Mouse (Mus musculus) limb, embryonic 12.5 days (tissue): Measurements from ENCODE around the gene Clec4g. TPM values are rescaled to one million over a fixed set of nuclear protein-coding genes. Genes with fewer than 3 reads are reported as not detected.

Source experiments
- ATAC-seq: fragments of 200-750 bp; cut with Nextera tagmentation; 2 replicates; pipeline ENCODE4 v1.8.0; 2017; ENCODE audit warnings: low read depth, moderate TSS enrichment; ENCODE audit not compliant: insufficient number of reproducible peaks, insufficient read depth, low FRiP score, low TSS enrichment
- H3K27ac ChIP-seq: fragments of 300-500 bp; sonication (generic); 2 replicates; pipeline ENCODE4 v1.5.1; 2016; ENCODE audit warnings: mild to moderate bottlenecking, moderate library complexity
- H3K27me3 ChIP-seq: fragments of 300-500 bp; sonication (generic); 2 replicates; pipeline ENCODE4 v1.6.1; 2016; ENCODE audit warnings: mild to moderate bottlenecking, moderate library complexity
- H3K36me3 ChIP-seq: fragments of 300-500 bp; sonication (generic); 2 replicates; pipeline ENCODE4 v1.6.1; 2016; ENCODE audit warnings: mild to moderate bottlenecking, moderate library complexity
- H3K4me1 ChIP-seq: fragments of 300-500 bp; sonication (generic); replicated peaks from 2 replicates; pipeline ENCODE4 v1.6.1; 2016
- H3K4me2 ChIP-seq: fragments of 300-500 bp; sonication (generic); 2 replicates; pipeline ENCODE4 v1.6.1; 2016; ENCODE audit warnings: mild to moderate bottlenecking, moderate library complexity
- H3K4me3 ChIP-seq: fragments of 300-500 bp; sonication (generic); replicated peaks from 2 replicates; pipeline ENCODE4 v1.5.1; 2016; ENCODE audit warnings: mild to moderate bottlenecking
- H3K9ac ChIP-seq: fragments of 300-500 bp; sonication (generic); replicated peaks from 2 replicates; pipeline ENCODE4 v1.6.1; 2016; ENCODE audit warnings: mild to moderate bottlenecking, moderate library complexity
- H3K9me3 ChIP-seq: fragments of 300-500 bp; sonication (generic); 2 replicates; pipeline ENCODE4 v1.6.1; 2016; ENCODE audit warnings: mild to moderate bottlenecking, moderate library complexity
- WGBS: fragments of 180-500 bp; shearing (Covaris S2); methylation state at CpG from one replicate; pipeline ENCODE4 v1.1.7; 2016; 5-methylcytosine and 5-hydroxymethylcytosine counted together
- polyA plus RNA-seq: library from polyadenylated mRNA; unstranded; fragments of >200 nt; fragmentation: Nextera tagmentation; extraction: Ambion mirVana; gene quantifications from 2 replicates; pipeline ENCODE4 v1.2.1, GENCODE M21; 2016

Clec4g gene
- polyA plus RNA-seq, 1 experiment from 2014 or later, result not detected

DNA sequence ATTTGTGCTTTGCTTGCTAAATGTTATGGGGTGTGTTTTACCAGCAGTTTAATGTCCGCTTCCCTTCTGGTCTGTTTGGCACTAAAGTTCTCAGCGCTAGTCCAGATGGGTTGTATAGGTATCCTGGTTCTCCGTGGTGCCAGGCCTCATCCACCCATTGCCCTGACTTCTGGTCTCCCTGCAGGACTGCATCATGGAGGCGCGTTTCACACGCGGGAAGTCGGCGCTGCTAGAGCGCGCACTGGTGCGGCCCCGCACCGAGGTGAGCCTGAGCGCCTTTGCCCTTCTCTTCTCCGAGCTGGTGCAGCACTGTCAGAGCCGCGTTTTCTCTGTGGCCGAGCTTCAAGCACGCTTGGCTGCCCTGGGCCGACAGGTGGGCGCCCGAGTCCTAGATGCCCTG, 41.6 kb downstream of the Clec4g start:
- Histone ChIP-seq H3K9ac (no peak overlapping the region), H3K4me2 (no peak overlapping the region), H3K27me3 (no peaks in the 10 kb centered on the region), H3K27ac (no peak overlapping the region), H3K4me1 (peaks cover 16% of the 10 kb centered on the region; the same call in 1 of the 2 replicates), H3K4me3 (no peak overlapping the region), H3K9me3 (no peaks in the 10 kb centered on the region), H3K36me3 (peaks cover 39% of the 10 kb centered on the region)
- 96% methylated on average over 23 of the region's 23 CpGs for WGBS
- ATAC-seq, result no peak

DNA sequence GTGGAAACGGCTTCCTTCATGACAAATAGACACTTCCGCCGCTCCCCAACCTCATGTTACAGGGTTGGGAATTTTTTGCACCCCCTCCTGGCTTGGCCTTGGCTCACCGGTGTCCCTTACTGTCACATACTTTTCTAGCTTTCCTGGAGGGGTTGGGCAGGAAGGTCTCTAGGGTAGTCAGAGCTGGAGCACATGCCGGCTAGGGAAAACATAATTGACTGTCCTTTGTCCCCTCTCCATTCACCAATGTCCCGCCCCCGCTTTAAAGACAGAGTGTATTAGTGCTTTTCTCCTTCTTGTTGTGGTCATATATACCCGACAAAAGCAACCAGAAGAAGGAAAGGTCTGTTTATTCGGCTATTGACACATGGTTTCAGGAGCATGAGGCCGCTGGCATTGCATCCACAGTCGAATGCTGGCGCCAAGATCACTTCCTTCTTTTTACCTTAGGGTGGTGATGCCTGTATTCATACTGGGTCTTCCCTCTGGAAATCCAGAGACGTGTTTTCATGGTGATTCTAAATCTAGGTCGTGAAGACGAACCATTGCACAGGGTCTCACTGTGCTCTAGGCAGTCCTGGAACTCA, 43.4 kb downstream of the Clec4g start:
- H3K4me3 ChIP-seq, result peak overlapping the region; percentile 86
- H3K4me2 ChIP-seq, result peak overlapping the region; percentile 82
- no peak for ATAC-seq
- no peaks in the 10 kb centered on the region for H3K9me3 ChIP-seq
- 7% methylated on average over 15 of the region's 15 CpGs for WGBS
- no peaks in the 10 kb centered on the region for H3K27me3 ChIP-seq
- peak overlapping the region; percentile 90 for H3K27ac ChIP-seq
- peaks cover 36% of the 10 kb centered on the region for H3K36me3 ChIP-seq
- H3K4me1 ChIP-seq, result peaks cover 21% of the 10 kb centered on the region; the same call in 1 of the 2 replicates
- H3K9ac ChIP-seq, result peak overlapping the region; percentile 95

DNA sequence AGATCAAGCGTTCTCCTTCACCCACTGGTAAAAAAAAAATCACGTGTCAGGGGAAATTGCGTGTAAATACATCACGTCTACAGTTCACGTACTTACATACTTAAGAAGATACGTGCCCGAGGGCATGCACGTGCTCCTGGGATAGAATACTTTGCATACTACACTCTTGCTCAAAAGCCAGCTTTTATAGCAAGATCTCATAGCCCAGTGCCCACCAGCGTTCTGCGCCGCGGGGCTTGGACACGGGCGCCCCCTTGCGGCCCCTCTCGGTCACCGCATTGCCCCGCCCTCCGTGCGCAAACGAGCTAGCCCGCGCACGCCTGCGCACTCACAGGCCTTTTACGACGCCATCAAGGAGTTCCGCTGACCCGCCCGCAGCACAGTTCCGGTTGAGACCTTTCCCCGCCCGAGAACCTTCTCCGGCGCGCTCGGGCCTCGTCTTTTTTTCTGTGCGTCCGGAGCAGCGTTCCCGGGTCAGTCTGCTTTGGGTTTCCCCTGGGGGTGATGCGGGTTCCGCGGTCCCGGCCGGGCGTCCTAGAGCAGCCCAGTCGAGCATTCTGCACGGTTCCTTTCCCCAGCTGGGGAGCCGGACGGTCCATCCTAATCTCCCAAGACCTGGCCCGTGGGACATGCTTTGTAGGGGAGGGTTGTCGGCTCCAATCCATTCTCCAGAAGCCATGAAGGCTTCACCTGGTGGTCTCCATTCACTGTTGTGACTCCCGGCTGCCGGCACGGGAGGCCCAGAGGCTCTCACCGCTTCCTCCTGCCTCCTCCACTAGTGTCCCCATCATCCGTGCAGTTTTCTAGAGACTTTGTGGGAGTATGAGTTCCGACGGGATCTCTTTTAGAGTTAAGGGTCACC, 44.1 kb downstream of the Clec4g start, which contains the start of gene Trappc5:
TSS of gene Trappc5 (plus strand) at position 169 of the 862 bp plus-strand sequence.
- Histone ChIP-seq H3K4me3 (peak within 1 kb of the TSS; percentile 86), H3K36me3 (peaks cover 30% of the 10 kb centered on the region), H3K27me3 (no peaks in the 10 kb centered on the region), H3K27ac (peak within 1 kb of the TSS; percentile 90), H3K4me2 (peak within 1 kb of the TSS; percentile 82), H3K9me3 (no peaks in the 10 kb centered on the region), H3K9ac (peak within 1 kb of the TSS; percentile 95), H3K4me1 (peaks cover 21% of the 10 kb centered on the region; the same call in 1 of the 2 replicates)
- 1% methylated on average over 61 of the region's 61 CpGs for WGBS
- ATAC-seq, result peak; percentile 83

DNA sequence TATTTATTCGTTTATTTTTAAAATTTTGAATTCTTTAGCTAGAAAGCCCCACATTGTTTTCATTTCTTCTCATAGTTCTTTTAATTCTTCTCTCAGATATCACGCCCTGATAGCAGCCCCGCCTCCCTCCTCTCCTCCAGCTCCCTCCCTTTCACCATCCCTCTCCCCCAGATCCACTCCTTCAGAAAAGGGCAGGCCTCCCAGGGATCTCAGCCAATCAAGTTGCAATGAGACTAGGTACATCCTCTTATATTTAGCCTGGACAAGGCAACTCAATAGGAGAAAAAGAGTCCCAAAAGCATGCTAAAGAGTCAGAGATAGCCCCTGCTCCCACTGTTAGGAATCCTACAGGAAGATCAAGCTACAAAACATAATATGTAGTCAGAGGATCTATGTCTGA, 45.8 kb downstream of the Clec4g start:
- H3K27me3 ChIP-seq, result no peaks in the 10 kb centered on the region
- no peak overlapping the region for H3K4me3 ChIP-seq
- peaks cover 21% of the 10 kb centered on the region; the same call in 1 of the 2 replicates for H3K4me1 ChIP-seq
- no peak overlapping the region for H3K4me2 ChIP-seq
- ATAC-seq, result no peak
- H3K27ac ChIP-seq, result no peak overlapping the region
- no peaks in the 10 kb centered on the region for H3K9me3 ChIP-seq
- peaks cover 13% of the 10 kb centered on the region for H3K36me3 ChIP-seq
- 47% methylated on average over 3 of the region's 3 CpGs for WGBS
- H3K9ac ChIP-seq, result no peak overlapping the region

DNA sequence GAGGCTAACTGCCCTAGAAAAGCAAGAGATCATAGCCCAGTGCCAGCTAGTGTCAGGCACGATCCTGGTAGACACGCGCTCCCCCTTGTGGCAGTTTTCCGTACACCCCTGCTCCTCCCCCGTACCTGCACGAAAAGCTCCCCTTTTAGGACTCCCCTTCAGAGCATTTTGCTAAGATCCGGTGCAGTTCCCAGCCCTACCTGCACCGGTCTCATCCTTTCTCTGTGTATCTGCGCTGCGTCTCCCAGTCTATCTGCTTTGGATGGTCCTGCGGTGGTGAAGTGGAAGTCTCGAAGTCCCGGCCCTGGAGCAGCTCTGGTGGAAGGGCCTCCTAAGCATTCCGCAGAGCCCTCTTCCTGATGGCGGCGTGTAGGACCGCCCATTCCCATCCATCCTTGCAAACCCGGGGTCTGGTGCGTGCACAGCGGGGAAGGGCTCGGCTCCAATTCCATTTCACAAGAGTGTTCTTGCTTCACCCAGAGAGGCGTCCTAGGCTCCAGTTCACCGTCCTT, 48.4 kb downstream of the Clec4g start, which contains the start of gene Fcor:
TSS of gene Fcor (minus strand) at position 383 of the 512 bp plus-strand sequence.
- Histone ChIP-seq H3K9ac (peak within 1 kb of the TSS; percentile 57), H3K9me3 (no peaks in the 10 kb centered on the region), H3K4me1 (peaks cover 11% of the 10 kb centered on the region; the same call in 1 of the 2 replicates), H3K27ac (peak within 1 kb of the TSS; percentile 69), H3K4me3 (peak within 1 kb of the TSS; percentile 53), H3K27me3 (no peaks in the 10 kb centered on the region), H3K36me3 (no peaks in the 10 kb centered on the region), H3K4me2 (peak within 1 kb of the TSS; percentile 56)
- ATAC-seq, result peak; percentile 86
- 0% methylated on average over 23 of the region's 23 CpGs for WGBS

DNA sequence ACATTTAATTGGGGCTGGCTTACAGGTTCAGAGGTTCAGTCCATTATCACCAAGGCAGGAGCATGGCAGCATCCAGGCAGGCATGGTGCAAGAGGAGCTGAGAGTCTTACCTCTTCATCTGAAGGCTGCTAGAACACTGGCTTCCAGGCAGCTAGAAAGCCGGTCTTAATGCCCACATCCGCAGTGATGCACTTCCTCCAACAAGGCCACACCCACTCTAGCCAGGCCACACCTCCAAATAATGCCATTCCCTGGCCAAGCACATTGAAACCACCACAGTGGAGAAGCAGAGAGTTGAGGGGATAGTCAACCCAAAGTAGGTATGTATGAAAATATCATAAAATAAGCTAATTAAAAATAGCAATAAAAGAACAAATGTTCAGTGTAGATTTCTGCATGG, 50.1 kb downstream of the Clec4g start:
- H3K4me1 ChIP-seq, result 0 out of 2 replicates have a peak, but pooled peaks cover 5% of the 10 kb centered on the region
- no peaks in the 10 kb centered on the region for H3K27me3 ChIP-seq
- H3K36me3 ChIP-seq, result no peaks in the 10 kb centered on the region
- no peak overlapping the region for H3K27ac ChIP-seq
- WGBS, result 84% methylated on average over 2 of the region's 2 CpGs
- H3K4me3 ChIP-seq, result no peak overlapping the region
- ATAC-seq, result no peak
- H3K9me3 ChIP-seq, result no peaks in the 10 kb centered on the region
- H3K4me2 ChIP-seq, result no peak overlapping the region
- H3K9ac ChIP-seq, result no peak overlapping the region

DNA sequence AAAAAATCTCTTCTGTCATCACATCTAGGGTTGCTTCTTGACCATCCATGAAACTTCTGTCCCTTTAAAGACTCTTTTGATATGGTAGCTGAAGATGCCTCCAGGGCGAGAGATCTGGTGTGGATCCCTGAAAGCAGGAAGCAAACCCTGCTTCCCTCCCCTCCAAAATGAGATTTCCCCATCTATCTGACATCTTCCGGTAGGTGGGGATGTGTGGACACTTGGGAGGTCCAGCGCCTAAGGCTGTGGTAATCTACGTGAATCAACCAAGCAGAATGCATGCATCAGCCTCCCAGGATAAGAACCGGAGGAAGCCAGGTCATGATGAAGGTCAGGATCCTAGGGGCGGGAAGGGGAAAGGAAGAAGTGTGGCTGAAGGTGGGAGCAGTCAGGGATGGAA, 54.9 kb downstream of the Clec4g start, which contains the start of gene Mcemp1:
TSS of gene Mcemp1 (plus strand) at position 248 of the 400 bp plus-strand sequence.
- no peak within 1 kb of the TSS for H3K4me3 ChIP-seq
- no peak for ATAC-seq
- no peaks in the 10 kb centered on the region for H3K4me1 ChIP-seq
- H3K9me3 ChIP-seq, result 0 out of 2 replicates have a peak, but pooled peaks cover 4% of the 10 kb centered on the region
- H3K27ac ChIP-seq, result no peak within 1 kb of the TSS
- 70% methylated on average over 6 of the region's 6 CpGs for WGBS
- no peaks in the 10 kb centered on the region for H3K27me3 ChIP-seq
- H3K9ac ChIP-seq, result no peak within 1 kb of the TSS
- H3K36me3 ChIP-seq, result no peaks in the 10 kb centered on the region
- H3K4me2 ChIP-seq, result no peak within 1 kb of the TSS

DNA sequence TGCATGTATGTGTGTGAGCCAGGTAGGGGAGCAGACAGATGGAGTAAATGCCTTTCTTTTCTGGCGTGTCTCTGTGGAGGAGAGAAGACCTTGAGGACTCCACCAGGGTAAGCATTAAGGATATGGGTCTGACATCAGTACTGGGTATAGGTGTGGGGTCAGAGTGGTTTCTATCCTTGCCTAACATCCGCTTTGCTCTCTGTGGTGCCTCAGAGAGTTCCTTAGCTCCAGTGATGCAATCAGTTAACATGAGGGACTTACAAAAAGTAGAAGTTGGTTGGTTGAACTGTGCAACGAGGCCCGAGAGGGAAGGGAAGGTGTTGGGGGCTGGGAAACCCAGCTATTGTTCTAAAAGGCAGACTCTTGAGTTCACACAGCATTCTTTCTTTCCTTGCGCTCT, 56.0 kb downstream of the Clec4g start:
- Histone ChIP-seq H3K27ac (no peak overlapping the region), H3K4me3 (no peak overlapping the region), H3K4me2 (no peak overlapping the region), H3K36me3 (no peaks in the 10 kb centered on the region), H3K9ac (no peak overlapping the region), H3K4me1 (no peaks in the 10 kb centered on the region), H3K27me3 (no peaks in the 10 kb centered on the region), H3K9me3 (0 out of 2 replicates have a peak, but pooled peaks cover 4% of the 10 kb centered on the region)
- 57% methylated on average over 4 of the region's 5 CpGs for WGBS
- ATAC-seq, result no peak

DNA sequence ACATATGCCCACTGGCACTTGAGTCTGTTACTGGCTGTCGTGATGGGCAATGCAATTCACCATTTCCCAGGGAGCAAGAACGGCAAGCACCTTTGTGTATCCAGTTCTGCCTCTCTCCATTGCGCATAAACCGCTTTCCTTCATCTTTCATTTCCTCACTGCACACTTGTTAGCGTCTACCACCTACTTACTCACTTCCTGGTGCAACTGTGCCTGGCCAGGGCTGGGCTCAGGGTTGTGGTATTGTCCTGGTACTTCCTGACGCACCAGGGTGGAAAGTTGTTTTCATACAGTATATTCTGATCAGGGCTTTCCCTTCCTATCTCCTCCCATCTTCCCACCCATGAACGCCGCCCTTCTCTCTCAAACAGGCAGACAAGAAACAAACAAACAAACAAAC, 59.6 kb downstream of the Clec4g start:
- no peaks in the 10 kb centered on the region; the same call in 1 of the 2 replicates for H3K27me3 ChIP-seq
- H3K4me3 ChIP-seq, result no peak overlapping the region
- ATAC-seq, result no peak
- H3K4me2 ChIP-seq, result no peak overlapping the region
- 78% methylated on average over 8 of the region's 8 CpGs for WGBS
- H3K4me1 ChIP-seq, result peaks cover 9% of the 10 kb centered on the region; the same call in 1 of the 2 replicates
- H3K9ac ChIP-seq, result no peak overlapping the region
- no peaks in the 10 kb centered on the region for H3K36me3 ChIP-seq
- no peak overlapping the region for H3K27ac ChIP-seq
- 0 out of 2 replicates have a peak, but pooled peaks cover 4% of the 10 kb centered on the region for H3K9me3 ChIP-seq
